Mouse (Mus musculus) heart, adult 9 months (tissue): ENCODE measurements around the gene Reep1.

Experiments
- DNase-seq, 2 experiments: peaks; one replicate each; pipeline ENCODE4 v3.0.0; 2022; ENCODE audit warnings: low spot score in 2 of 2

Reep1 gene

GRCm38 (mm10) chr6:71707511-71708501 lies at the start of gene Reep1:
Gene Reep1 (plus strand): TSS chr6:71707561.
- peak; percentile 39 to 41 for DNase-seq

DNA sequence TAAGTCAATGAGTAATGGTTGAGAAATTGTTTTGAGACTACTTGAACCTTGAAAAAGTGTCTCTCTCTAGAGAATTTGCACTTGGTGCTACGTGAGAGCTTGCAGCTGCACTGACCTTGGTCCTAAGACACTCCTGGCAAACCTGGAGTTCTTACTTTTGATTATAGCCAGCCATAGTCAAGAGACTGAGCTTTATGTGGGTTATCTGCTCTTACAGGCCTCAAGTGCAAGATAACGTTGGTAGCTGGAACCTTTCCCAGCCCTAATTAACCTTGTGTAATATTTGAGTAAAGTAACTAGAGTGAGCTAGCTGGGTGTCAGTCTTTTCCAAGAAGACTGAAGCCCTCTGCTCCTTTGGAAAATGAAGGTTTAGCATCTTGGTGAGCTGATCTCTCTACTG lies 49.1 kb upstream of the Reep1 start:
- peak; percentile 5 to 38 for DNase-seq

DNA sequence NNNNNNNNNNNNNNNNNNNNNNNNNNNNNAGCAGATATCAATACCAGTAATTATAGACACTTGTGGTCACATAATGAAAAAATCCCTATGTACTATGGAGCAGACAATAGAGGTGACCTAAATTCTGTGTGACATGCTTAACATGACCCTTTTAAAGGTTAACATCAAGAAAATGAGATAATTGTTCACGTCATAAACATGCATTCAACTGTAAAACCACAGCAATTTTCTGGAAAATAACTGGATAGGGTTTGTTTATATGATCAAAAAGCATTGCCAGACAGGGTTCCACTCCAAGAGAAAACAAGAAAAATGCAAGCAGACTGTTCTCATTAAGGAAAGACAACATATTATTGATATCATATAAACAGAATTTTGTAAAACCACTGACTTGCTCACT lies 42.9 kb upstream of the Reep1 start:
- DNase-seq = no peak

DNA sequence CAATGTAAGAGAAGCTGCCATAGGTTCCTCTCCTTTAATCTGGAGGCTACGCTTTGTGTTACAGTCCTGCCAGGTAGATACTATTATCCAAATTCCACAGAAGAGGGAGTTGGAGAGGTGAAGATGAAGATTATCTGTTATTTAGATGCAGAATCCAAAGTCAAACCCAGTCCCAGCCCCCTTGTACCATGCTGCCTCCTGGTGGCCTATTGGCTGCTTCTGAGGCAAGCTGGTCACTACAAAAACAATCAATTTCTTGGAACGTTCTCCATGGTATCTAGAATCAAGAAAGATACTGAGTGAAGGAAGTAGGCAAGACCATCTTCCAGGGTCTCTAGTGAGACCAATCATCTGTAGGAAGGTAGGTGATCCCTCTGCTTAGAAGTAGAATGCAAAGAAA lies 34.2 kb upstream of the Reep1 start:
- no peak for DNase-seq

DNA sequence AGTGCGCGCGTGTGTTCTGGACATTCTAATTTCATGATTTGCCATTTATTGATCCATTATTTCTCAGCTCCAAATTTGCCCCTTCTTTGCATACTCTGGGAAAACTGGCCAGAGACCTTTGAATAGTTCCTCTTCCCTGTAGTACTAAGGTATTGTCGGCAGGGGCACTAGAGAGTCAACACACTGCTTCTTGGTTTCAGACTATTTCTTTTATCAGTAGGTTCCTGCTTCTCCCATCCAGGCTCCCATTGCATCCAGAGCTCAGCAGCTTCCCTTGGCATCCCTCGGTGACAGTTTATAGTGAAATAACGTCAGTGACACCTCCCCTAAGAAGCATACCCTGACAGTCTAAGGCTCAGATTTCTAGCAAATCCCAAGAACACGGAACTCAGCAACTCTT lies 28.5 kb upstream of the Reep1 start:
- no peak for DNase-seq

DNA sequence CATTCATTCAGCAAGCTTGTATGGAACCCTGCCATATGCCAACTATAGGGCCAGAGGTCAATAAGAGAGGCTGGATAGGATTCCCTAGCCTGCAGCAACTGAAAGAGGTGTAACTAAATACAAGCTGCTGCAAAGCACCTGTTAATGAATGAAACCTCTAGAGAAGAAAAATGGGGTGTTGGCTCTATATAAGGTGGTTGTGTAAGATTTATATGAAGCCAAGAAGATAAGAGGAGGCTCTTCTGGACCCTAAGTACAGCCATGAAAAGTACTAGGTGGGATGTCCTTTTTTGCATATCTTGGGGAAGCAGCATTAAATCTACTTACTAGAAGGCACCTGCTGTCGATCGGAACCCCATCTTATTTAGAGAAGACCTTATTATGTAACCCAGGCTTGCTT lies 12.2 kb upstream of the Reep1 start:
- DNase-seq = no peak

- no peak for DNase-seq
Observed at GRCm38 (mm10) chr6:71695599-71695998, 11.8 kb upstream of the Reep1 start.

- no peak for DNase-seq
Observed at GRCm38 (mm10) chr6:71706871-71707270, 490 bp upstream of the Reep1 start.

GRCm38 (mm10) chr6:71708528-71708927 lies 1.2 kb downstream of the Reep1 start:
- DNase-seq = no peak

DNA sequence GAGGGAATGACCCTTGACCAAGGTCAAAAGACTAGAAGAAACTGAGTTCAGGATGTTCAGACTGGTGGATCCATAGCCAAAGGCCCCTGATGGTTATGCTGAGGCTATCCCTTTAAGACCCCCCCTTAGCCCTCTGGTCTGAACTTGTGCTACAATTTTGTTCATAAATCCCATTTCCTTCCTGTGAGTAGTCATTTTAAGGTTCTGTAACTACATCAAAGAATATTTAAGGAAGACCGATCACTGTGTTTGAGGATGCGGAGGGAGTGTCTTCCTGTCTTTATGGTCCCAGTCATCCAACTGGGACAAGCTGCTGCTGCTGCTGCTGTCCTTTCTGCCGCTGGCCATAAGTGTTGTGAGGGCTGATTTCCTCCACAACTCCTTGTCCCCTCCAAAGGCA lies 3.0 kb downstream of the Reep1 start:
- no peak for DNase-seq

DNA sequence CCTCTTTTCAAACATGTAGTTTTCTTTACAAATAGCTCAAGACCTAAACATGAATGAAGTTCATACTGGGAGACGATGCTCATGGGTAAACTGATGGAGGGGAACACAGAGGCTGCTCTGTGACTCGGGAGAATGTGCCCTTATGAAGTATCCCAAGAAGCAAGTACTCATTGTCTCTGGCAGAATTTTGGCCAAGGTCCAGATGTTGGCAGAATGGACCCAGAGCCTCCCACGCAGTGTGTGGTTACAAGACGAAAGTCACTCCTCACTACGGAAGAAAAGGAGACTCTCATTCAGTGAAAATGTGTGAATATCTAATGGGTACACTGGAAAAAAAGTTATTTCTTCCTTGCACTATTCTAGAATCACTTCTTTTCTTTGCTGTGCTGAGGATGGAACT lies 3.8 kb downstream of the Reep1 start:
- no peak for DNase-seq

GRCm38 (mm10) chr6:71713532-71713931 lies 6.2 kb downstream of the Reep1 start:
- no peak for DNase-seq

GRCm38 (mm10) chr6:71715006-71715405 lies 7.6 kb downstream of the Reep1 start:
- DNase-seq = no peak

GRCm38 (mm10) chr6:71716434-71716833 lies 9.1 kb downstream of the Reep1 start:
- no peak for DNase-seq

DNA sequence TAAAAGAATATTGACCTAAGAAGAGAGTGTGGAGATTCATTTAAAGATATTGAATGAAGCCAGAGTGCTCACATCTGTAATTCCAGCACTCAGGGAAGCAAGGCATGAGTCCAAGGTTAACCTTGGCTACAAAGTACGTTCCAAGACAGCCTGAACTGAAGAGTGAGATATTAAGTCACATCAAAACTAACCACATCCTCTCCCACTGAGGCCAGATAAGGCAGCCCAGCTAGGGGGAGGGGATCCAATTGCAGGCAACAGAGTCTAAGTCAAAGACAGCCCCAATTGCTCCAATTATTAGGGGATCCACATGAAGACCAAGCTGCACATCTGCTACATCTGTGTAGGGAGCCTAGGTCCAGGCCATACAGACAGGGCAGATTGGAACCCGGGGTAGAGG lies 11.0 kb downstream of the Reep1 start:
- no peak for DNase-seq

GRCm38 (mm10) chr6:71719302-71719701 lies 11.9 kb downstream of the Reep1 start:
- DNase-seq = no peak

GRCm38 (mm10) chr6:71722988-71723387 lies 15.6 kb downstream of the Reep1 start:
- DNase-seq = no peak

DNA sequence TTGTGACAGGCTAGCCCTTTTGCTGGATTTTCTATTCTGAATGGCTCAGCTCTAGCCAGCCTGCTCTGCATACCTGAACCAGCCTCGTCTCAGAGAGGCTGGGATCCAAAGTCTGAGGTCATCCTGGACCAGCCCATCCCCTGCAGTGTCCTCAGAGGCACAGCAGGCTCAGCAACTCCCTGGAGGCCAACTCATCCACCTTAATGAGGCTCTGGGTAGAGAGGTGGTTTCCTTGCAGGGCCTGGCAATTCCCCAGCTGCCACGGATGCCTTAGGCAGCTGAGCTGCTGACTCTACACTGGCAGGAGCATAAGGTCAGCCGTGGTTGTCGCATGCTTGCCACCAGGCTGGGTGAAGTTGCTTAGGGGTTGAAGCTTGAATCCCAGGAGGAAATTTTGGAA lies 16.2 kb downstream of the Reep1 start:
- DNase-seq = no peak

- DNase-seq = no peak
Observed at GRCm38 (mm10) chr6:71726710-71727109, 19.3 kb downstream of the Reep1 start.

DNA sequence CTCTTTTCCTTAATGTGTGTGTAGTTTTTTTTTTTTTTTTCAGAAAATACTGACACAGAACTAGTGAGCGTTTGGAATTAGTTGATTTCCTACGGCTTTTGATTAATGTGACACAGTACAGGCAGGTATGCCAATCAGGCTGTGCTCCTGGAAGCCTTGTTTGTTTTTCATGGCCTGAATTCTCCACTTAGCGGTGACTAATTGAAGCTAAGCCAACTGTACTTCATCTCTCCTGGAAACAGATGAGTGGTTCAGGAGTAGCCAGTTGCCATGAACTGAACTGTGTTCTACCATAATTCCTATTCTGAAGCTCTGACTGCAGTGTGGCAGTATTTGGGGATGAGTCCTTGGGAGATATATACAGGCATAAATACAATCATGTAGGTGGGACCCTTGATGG lies 20.9 kb downstream of the Reep1 start:
- DNase-seq = no peak

- DNase-seq = no peak
Observed at GRCm38 (mm10) chr6:71734910-71735599, 27.7 kb downstream of the Reep1 start.

- no peak for DNase-seq
Observed at GRCm38 (mm10) chr6:71735600-71736010, 28.2 kb downstream of the Reep1 start.

- no peak for DNase-seq
Observed at GRCm38 (mm10) chr6:71736101-71736500, 28.7 kb downstream of the Reep1 start.
